8 mouse cellular contexts compared by ENCODE assay signal in genomic region chr11:58009051-58009515, GRCm38 (mm10). TPM values are rescaled to one million over a fixed set of nuclear protein-coding genes. Genes with fewer than 3 reads are reported as not detected.
DNase-seq lines count a peak whose midpoint lies in the region; ATAC-seq and TF ChIP-seq lines count a peak whose summit lies in the region.

Larp1 (plus strand) TSS chr11:58009064.

- H3K9ac ChIP-seq in lung, postnatal 0 days (replicated peaks; ENCODE audit: low read depth) = peak within 1 kb of the TSS; percentile 86
- peak within 1 kb of the TSS; percentile 97 for H3K9ac ChIP-seq in limb, embryonic 12.5 days (replicated peaks)
- H3K9ac ChIP-seq in neural tube, embryonic 14.5 days (replicated peaks; ENCODE audit: low read depth, low read length) = peak within 1 kb of the TSS; percentile 94

- WGBS in lung, postnatal 0 days = under 1% methylated on average over 55 of the region's 84 CpGs
- WGBS in limb, embryonic 12.5 days = under 1% methylated on average over 62 of the region's 84 CpGs
- WGBS in neural tube, embryonic 14.5 days = under 1% methylated on average over 45 of the region's 84 CpGs

- TF ChIP-seq EP300 in lung, postnatal 0 days (IDR thresholded peaks at IDR 0.05) = no peak

- H3K4me2 ChIP-seq in lung, postnatal 0 days (replicated peaks; ENCODE audit: low read depth, low read length) = peak within 1 kb of the TSS; percentile 81
- H3K4me2 ChIP-seq in limb, embryonic 12.5 days = peak within 1 kb of the TSS; percentile 84
- H3K4me2 ChIP-seq in neural tube, embryonic 14.5 days (ENCODE audit: low read depth, low read length) = peak within 1 kb of the TSS; percentile 93

- H3K36me3 ChIP-seq in lung, postnatal 0 days (ENCODE audit: insufficient read depth, low read length) = no peaks in the 10 kb centered on the region
- no peaks in the 10 kb centered on the region for H3K36me3 ChIP-seq in limb, embryonic 12.5 days
- H3K36me3 ChIP-seq in neural tube, embryonic 14.5 days (ENCODE audit: control insufficient read depth, insufficient read depth, low read length) = no peaks in the 10 kb centered on the region

- no peaks in the 10 kb centered on the region for H3K27me3 ChIP-seq in lung, postnatal 0 days (replicated peaks; ENCODE audit: insufficient read depth, low read length)
- H3K27me3 ChIP-seq in limb, embryonic 12.5 days = no peaks in the 10 kb centered on the region
- no peaks in the 10 kb centered on the region; the same call in 1 of the 2 replicates for H3K27me3 ChIP-seq in neural tube, embryonic 14.5 days (ENCODE audit: control insufficient read depth, insufficient read depth, low read length)

- H3K4me1 ChIP-seq in lung, postnatal 0 days (ENCODE audit: insufficient read depth, low read depth, low read length) = peaks cover 14% of the 10 kb centered on the region
- peaks cover 34% of the 10 kb centered on the region for H3K4me1 ChIP-seq in limb, embryonic 12.5 days (replicated peaks)
- H3K4me1 ChIP-seq in neural tube, embryonic 14.5 days (ENCODE audit: control insufficient read depth, insufficient read depth, low read length) = peaks cover 23% of the 10 kb centered on the region

- H3K9me3 ChIP-seq in lung, postnatal 0 days (ENCODE audit: low read length) = no peaks in the 10 kb centered on the region
- H3K9me3 ChIP-seq in limb, embryonic 12.5 days = no peaks in the 10 kb centered on the region
- H3K9me3 ChIP-seq in neural tube, embryonic 14.5 days (ENCODE audit: control insufficient read depth, low read length) = no peaks in the 10 kb centered on the region

- H3K4me3 ChIP-seq in lung, postnatal 0 days (ENCODE audit: low read depth, low read length) = peak within 1 kb of the TSS; percentile 84
- peak within 1 kb of the TSS; percentile 98 for H3K4me3 ChIP-seq in limb, embryonic 12.5 days (replicated peaks)
- peak within 1 kb of the TSS; percentile 96 for H3K4me3 ChIP-seq in neural tube, embryonic 14.5 days (ENCODE audit: low read depth, low read length)

- TF ChIP-seq CTCF in lung, postnatal 0 days (IDR thresholded peaks at IDR 0.05) = no peak

- peak; percentile 69 for ATAC-seq in lung, postnatal 0 days
- ATAC-seq in erythroid progenitor cell, adult 5-6 weeks (replicated peaks; ENCODE audit: low FRiP score, poor library complexity, severe bottlenecking) = 0 out of 2 replicates have a peak, but pooled peaks have one; percentile 4
- peak; percentile 26; the same call in 1 of the 2 replicates for ATAC-seq in limb, embryonic 12.5 days (ENCODE audit: insufficient number of reproducible peaks, insufficient read depth, low FRiP score, low TSS enrichment, low read depth)
- ATAC-seq in neural tube, embryonic 14.5 days (ENCODE audit: low read depth) = peak; percentile 70

- intact Hi-C loops in heart, postnatal 25 days (cut with DNase I) = loop anchor here (5.0 kb wide), 1 partner anchor 158 kb away; the partner anchor contains the start of gene Gemin5

- no peak for DNase-seq in lung, postnatal 0 days (ENCODE audit: low spot score)
- no peak for DNase-seq in lung, postnatal 10 days
- peak in 1 of 2 experiments; percentile 17 for DNase-seq in adrenal gland, postnatal 36 days
- peak; percentile 7 for DNase-seq in heart, postnatal 25 days (ENCODE audit: low spot score)
- no peak for DNase-seq in thymus, adult 18-20 months

- peak within 1 kb of the TSS; percentile 94 for H3K27ac ChIP-seq in lung, postnatal 0 days (ENCODE audit: low read length)
- H3K27ac ChIP-seq in limb, embryonic 12.5 days = peak within 1 kb of the TSS; percentile 88
- H3K27ac ChIP-seq in neural tube, embryonic 14.5 days (ENCODE audit: low read depth, low read length) = peak within 1 kb of the TSS; percentile 88

RNA-seq across cellular contexts. Expression of gene Larp1, which starts in this region (rescaled TPM):
- polyA plus RNA-seq in lung, postnatal 0 days (2015; fragmentation: Nextera tagmentation; extraction: Ambion mirVana) = 10.3 and 11.6 TPM in 2 replicates
- 100 to 1,000 TPM; 102 to 112 TPM for total RNA-seq in adrenal gland, postnatal 36 days (2021)
- total RNA-seq in erythroid progenitor cell, adult 5-6 weeks (2015; ENCODE audit: low replicate concordance) = 32.4 and 35.6 TPM in 2 replicates
- 25.1 and 33.9 TPM in 2 replicates for total RNA-seq in erythroid progenitor cell, adult 5-6 weeks (2017; ENCODE audit: low replicate concordance)
- total RNA-seq in heart, postnatal 25 days (2021) = 10 to 100 TPM; 52.1 to 53.0 TPM
- polyA plus RNA-seq in limb, embryonic 12.5 days (2016; fragmentation: Nextera tagmentation; extraction: Ambion mirVana) = 17.6 and 21.7 TPM in 2 replicates
- 23.4 and 23.7 TPM in 2 replicates for polyA plus RNA-seq in neural tube, embryonic 14.5 days (2014; fragmentation: Nextera tagmentation; extraction: Ambion mirVana)

Comparison
In these comparisons a context has a peak if more than half of its experiments do, and no peak if none do; other contexts are left out.
1. ATAC-seq: peak in every context shown above with its lines; median percentile 70 in neural tube, embryonic 14.5 days; 69 in lung, postnatal 0 days; 26 in limb, embryonic 12.5 days; 4 in erythroid progenitor cell, adult 5-6 weeks.